Mouse (Mus musculus) left cerebral cortex, postnatal 25 days (tissue): ENCODE measurements around the gene Parp16. TPM values are rescaled to one million over a fixed set of nuclear protein-coding genes. Genes with fewer than 3 reads are reported as not detected.

Source experiments
- DNase-seq, 2 experiments: peaks; one replicate each; pipeline ENCODE4 v3.0.0; 2022; ENCODE audit warnings: low spot score in 2 of 2, mixed read lengths in 1 of 2
- intact Hi-C: fragments of 180-260 bp; cut with DNase I; formaldehyde crosslinking; loops from one replicate; pipeline ENCODE4 v1.15.1; 2025
- total RNA-seq, 2 experiments: library from RNA; stranded (reverse); gene quantifications; 2 replicates each; pipeline ENCODE4 v1.2.3; 2021

The Parp16 gene
- total RNA-seq, 2 experiments from 2014 or later, result 3.3 to 3.6 TPM

DNA sequence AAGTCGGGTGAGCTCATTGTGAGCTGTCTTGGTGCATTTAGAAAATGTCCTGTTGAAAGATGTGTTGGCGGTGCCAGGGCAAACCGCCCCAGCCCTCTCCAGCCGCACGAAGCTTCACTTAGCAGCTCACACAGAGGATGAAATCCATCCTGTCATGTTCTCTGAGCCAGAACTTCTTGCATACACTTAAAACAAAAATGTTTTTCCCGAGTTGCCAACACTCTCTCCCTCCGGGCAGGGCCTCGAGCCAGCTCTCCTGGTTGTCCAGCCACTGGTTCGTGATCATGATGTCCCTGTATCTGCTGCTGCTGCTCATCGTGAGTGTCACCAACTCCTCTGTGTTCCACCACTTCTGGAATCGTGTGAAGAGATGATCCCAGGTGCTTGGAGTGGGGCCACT lies 42.5 kb downstream of the Parp16 start:
- peak in 1 of 2 experiments; percentile 23 for DNase-seq
- intact Hi-C loops, result no loop called here

DNA sequence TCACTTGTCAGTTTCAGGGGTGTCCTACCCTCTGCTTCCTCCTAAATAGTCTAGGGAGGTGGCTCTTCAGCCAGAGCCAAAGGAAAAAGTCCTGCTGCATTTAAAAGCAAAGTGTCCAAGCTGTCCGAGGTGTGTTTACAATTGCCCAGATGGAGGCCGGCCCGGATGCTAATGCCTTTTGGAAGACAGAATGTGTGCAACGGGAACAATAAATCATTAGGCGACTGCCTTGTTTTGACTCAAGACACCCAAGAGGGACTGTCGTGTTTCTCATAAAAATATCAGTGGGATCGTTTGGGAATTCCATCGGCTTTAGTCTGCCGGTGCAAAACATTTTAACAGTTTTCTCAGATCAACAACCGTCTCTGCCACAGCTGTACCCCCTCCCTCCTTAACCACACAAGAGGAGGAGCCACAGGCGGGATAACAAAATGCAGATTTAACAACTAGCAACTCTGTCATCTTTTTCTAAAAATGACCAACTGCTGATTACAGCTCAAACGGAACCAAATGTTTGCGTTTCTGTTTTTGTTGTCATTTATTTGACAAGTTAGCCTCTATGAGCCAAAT lies 43.1 kb downstream of the Parp16 start:
- DNase-seq, result no peak
- intact Hi-C loops, result no loop called here

DNA sequence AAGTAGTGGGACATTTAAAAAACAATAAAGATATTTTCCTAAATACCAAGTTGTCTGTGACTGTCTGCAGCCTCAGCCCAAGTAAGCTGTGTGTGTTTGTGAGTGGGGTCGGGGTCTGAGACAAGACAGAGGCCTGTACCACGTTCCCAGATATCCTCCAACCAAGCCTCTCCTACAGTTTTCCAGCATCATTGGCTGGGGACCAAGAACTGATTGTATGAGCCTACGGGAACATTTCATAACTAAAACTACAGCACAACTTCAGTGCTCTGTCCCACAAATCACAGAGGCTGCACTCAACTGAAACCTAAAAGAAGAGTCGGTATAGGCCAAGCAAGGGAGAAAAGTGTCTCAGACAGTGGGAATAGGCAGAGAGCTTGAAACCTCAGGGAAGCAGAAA lies 44.0 kb downstream of the Parp16 start:
- intact Hi-C loops, result no loop called here
- DNase-seq, result no peak

DNA sequence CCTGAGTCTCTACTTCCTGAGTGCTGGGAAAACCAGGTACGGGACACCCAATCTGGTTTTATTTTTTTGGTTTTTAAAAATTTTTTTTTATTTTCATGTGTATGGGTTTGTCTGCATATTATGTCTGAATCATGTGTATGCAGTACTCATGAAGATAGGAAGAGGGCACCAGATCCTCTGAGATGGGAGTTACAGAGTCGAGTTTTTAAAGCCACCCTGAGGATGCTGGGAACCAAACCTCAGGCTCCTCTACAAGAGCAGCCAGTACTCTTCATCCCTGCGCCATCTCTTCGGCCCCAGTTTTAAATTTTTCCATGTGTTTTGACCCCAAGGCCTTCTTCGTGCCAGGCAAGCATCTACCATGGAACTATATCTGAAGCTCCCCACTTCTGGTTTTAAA lies 44.6 kb downstream of the Parp16 start:
- intact Hi-C loops, result no loop called here
- no peak for DNase-seq

DNA sequence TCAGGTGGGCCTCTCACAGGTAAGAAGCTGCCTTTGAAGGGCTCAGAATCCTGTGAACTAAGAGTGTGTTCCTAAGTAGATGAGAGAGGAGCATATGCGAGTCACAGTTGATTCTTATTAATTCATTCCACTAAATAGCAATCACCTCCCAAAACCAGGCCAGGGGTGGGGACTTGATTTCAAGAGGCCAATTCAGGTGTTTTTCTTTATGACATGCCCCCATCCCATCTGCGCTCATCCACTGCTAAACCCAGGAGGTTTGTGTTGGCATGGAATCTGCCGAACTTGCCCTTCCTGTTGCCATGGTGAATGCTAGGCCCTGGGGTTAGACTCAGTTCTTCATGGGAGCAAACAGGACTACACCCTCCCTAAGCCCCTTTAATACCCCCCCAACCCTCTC lies 45.4 kb downstream of the Parp16 start:
- no peak for DNase-seq
- intact Hi-C loops, result no loop called here

DNA sequence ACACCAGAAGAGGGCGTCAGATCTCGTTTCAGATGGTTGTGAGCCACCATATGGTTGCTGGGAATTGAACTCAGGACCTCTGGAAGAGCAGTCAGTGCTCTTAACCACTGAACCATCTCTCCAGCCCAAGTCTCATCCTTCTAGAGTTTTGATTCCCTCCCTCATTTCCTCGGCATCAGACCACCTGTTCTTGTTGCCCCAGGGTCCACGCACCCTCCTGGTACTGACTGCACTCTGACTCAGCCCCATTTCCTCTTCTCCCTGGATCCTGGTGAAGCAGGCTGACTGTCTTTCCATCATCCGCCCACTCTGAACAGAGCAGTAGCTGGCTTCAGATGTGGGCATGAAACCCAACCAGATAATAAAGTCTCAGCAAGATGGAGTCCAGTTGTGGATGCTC lies 46.8 kb downstream of the Parp16 start:
- no peak for DNase-seq
- intact Hi-C loops, result no loop called here

DNA sequence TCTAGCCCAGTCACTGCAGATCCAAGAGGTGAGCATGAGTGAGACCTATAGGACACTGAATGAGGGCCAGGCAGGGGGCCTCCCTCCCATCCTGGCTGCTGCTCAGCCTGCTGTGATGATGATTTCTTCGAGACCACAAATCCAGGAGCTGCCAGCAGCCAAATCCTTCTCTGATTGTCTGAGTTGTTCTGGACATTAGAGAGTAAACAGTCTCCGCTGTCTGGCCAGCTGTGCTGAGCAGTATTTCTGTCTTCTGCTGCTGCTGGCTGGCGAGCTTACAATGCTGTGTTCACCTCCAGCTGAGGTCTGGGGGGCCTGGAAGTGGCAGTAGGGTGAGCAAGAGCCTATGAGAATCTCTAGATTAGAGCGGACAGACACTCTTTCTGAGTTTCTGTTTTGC lies 48.1 kb downstream of the Parp16 start:
- intact Hi-C loops, result no loop called here
- no peak for DNase-seq

DNA sequence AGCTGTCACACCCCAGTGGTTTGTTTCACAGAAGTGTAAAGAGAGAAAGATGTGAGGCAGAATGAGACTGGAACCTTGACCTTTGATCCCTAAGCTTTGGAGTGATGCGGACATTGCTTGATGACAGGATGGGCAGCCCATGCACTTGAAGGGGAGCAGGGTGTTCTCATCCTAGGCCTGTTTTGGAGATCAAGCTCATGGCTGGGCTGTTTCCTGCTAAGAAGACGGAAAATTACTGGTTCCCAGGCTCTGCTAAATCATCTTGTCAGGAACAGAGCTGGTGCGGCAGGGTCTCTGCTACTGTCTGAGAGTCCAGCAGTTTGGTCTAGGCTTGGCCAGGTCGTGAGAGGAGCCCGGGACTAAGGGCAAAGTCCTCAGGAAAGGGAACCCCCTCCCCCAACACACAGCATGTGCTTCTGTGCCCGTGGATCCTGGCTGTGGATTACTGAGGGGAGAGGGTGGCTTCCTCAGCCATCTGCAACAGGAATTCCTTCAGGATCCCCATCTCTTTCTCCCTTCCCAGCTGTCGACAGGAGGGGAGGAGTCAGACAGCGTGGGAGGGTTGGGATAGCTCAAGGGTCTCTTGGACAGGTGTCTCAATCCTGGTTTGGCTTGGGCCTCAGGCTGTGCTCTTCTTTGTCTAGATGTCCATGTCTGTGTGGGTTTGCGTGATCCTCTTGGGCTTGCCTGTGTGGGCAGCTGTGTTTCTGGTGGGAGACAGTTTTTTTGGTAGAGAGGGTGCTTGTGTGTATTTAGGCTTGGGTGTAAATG lies 49.1 kb downstream of the Parp16 start:
- intact Hi-C loops, result no loop called here

DNA sequence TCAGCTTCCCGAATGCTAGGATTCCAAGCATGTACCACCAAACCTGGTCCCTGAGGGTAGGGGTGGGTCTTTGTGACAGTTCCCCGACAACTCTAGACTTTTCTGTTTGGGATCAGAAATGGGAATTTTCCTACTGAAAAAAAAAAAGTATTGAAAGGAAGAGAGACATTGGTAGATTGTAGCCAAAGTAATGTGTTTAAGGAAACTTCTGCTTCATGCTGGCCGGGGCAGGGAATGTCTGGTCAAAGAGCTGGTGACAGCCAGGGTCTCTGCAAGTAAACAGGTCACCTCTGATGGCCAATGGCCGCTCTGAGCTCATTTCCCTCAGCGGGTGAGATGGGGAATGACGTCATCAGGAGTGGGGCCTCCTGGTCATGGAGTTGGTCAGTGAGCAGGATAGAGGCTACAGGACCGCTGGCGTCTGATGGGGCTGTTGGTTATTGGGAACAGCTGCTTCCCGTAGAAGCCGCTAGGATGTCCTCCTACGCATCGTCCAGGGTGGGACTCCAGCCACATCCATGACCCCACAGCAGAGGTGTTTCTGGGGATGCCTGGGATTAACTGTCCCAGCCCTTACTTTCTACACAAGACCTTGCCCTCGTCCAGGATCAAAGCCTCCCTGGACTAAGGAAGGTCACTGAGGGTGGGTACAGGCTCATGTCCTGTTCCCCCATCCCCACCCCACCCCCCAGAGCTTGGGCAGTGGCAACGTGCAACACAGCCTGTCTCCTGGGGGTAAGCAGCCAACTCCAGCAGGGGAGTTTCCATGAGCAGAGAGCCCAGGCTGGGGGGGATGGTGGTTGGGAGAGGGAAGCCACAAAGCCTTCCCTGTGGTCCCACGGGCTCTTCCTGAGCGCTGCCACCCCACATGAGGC lies 52.6 kb downstream of the Parp16 start:
- no peak for DNase-seq
- intact Hi-C loops, result no loop called here

More for the DNA sequence above, 49.1 kb downstream of the Parp16 start:
- DNase-seq, result peak in 1 of 2 experiments; percentile 62

DNA sequence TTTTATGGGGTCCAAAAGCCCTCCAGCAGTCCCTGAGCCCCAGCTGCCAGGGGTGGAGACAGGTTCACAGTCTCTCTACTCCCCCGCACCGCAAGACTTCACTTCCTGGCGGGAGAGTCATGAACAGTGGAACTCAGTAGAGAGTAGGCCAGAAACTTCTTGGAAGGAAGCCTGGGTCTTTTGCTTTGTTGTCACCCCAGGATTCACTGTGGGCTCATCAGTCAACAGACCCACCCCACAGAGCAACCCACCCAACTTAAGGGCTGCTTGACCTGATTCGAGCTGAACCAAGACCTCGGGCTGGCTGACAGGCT lies 53.2 kb downstream of the Parp16 start:
- intact Hi-C loops, result no loop called here
- DNase-seq, result no peak

DNA sequence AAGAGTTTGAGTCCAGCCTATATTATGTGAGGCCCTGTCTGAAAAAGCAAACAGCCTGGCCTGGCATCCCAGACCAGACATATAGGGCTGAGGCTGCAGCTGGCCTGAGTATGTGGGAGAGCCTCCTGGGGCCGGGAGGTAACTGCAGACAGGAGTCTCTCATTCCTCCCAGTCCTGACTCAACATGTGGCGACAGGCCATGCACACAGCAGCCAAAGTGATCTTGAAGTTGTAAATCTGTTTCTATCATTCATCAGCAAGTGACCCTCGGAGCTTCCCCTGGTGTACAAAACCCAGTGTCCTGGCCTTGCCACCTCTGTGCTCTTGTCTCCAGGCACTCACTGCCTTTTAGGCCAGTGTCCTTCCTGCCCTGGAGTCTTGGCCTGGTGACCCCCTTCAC lies 56.9 kb downstream of the Parp16 start:
- intact Hi-C loops, result no loop called here
- DNase-seq, result no peak

DNA sequence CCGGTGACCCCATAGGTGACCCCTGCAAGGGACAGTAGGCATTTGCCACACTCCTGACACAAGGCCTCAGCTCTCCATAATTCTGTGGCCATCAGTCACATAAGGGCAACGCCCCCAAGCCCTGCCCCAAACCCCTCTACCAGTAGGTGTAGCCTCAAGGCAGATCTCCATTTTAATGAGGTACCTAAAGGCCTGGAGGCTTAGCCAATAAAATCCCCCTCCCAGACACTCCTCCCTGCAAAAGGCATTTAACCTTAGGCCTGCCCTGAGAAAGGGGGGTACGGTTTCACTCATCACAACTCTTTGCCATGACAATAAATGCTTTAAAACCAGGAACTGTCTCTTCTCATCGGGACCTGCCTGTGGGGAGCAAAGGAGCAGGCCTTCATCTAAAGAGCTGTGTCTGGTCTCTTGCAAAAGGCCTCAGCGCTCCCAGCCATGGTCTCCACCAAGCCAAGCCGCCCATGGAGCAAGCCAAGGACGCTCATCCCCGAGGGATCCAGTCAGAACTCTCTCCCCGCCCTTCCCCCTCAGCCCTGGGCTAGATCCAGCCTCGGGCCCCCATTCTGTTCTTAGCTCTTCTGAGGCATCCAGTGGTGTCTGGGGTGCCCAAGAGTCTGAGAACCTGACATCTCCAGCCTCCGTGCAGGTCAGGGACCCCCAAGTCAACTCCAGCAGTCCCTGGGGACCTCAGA lies 60.9 kb downstream of the Parp16 start:
- intact Hi-C loops, result no loop called here
- DNase-seq, result no peak

DNA sequence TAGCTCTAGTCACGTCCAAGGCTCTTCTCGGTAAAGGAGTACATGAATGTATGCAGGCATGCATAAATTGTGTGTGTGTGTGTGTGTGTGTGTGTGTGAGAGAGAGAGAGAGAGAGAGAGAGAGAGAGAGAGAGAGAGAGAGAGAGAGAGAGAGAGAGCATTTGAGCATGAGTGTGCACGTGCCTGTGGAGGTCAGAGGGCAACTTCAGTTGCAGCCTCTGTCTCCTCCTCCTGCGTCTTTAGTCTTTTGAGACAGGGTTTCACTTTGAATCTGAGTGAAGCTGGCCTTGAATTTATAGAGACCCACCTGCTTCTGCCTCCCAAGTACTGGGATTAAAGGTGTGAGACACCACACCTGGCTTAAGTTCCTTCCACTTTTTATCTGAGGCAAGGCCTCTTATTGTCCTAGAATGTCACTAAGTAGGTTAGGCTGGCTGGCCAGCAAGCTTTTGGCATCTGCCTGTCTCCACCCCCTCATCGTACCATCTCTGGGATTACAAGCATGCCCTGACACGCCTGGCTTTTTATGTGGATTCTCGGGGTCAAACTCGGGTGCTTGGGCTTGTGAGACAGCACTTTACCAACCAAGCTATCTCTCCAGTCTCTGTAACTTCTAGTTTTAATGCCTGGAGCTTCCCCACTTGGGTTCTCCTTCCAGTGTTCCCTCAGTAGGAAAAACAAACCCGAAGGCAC lies 62.2 kb downstream of the Parp16 start:
- DNase-seq, result no peak
- intact Hi-C loops, result no loop called here

DNA sequence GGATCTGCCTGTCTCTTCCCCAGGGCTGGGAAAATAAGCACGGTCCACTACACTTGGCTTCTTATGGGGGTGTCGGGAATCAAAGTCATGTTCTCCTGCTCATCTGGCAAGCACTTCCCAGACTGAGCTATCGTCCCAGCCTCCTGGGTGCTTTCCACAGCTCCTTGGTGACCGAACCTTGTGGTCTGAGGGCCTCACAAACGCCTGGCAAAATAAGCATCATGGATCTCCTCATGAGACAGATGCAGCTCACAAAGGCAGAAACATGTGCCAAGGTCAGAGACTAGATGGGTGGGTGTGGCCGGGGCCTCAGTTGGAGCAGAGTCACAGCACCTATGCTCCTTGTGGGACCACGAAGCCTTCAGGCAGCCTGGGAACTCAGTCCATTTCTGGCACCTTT lies 64.2 kb downstream of the Parp16 start:
- no peak for DNase-seq
- intact Hi-C loops, result no loop called here

DNA sequence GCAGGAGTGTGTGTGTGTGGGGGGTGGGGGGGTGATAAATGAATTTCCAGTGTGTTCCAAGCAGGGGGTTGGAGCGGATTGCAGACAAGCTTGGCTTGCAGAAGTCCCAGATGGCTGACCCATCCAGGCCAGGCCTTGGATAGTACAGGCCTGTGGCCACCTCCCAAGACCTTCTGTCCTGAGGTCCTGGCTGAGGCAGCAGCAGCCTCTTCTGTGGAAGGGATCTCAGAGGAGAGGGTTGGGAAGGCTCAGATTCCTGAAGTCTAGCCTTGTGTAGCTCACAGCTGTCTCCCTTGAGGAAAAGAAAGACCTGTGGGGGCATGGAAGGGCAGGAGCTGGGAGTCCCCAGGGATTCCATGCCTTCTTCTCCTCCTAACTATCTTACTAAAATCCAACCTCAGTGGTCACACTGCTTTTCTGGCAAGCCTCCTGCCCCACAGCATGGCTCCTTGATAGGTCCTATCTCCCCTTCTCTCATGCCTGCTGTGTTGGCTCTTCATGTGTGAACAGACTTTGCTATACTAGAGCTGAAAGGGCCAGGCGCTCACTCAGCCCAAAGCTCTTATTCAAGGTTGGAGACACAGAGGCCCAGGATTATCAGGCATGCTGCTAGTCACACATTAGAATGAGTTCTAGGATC lies 66.6 kb downstream of the Parp16 start:
- no peak for DNase-seq
- intact Hi-C loops, result no loop called here

DNA sequence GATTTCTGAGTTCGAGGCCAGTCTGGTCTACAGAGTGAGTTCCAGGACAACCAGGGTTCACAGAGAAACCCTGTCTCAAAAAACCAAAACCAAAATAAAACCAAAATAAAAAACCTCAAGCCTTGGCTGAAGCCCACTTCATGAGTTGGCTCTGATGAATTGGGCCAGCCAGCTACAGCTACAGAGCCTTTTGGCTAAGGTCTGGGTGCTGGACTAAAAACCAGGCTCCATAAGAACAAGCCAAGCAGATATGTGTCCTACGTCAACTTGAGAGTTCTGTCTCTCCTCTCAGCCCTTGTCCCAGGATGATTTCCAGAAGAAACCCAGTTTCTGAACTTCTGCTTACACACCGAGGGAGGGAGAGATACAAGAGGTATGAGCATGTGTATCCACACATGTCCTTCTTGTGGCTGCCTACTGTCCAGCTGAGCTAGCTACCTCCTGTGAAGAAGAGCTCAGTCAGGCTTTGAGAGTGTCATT lies 67.5 kb downstream of the Parp16 start:
- intact Hi-C loops, result no loop called here

DNA sequence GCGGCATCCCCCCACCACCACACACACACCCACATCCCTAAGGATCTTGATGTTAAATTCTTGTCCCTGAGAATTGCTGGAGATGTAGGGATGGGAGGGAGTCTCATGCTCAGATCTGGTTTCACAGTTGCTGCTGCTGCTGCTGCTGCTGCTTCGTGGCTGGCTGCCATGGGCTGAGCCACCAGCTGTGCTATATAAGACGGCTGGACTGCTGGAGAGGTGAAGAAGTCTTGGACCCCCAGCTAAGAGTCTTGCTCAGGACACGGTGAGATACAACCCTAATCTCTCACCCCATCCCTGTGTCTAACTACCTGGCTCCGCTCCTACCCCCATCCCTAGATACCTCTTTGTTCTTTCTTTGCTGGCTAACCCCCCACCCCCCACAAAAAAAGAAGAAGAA lies 69.8 kb downstream of the Parp16 start, which contains the start of gene Cilp:
Gene Cilp, plus strand, starts transcription at position 222 of the 400 bp plus-strand sequence.
- DNase-seq, result no peak
- intact Hi-C loops, result no loop called here

More for the DNA sequence above, 67.5 kb downstream of the Parp16 start:
- DNase-seq, result no peak

DNA sequence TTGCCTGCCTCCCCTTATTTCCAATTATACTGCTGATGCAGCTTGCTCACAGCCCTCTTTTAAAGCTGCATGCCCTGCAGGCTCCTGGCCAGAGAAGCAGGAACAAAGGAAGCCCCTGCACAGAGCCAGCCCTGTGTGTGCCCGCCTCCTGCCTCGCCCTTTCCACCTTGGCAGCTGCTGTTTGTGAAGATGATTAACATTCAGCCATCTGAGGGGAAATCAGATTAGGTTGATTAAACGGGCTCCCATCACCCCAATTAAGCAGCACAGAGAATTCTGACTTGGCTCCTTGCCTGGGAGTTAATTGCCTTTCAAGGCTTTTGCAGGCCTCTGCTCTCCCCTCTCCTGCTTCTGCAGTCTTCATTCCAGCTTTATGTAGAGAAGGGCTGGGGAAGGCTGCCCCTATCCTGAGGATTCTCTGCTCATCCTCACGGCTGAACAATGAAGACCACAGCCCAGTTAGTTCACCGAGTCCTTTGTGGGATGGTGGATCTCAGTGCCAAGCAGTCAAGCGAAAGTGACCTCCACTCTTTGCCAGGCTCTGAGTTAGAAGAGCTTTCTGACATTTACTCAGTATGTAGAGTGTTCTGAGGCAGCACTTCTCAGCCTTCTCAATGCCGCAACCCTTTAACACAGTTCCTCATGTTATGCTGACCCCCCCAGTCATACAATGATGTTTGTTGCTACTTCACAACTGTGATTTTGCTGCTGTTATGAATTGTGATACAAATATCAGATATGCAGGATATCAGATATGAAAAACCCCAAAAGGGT lies 72.8 kb downstream of the Parp16 start:
- intact Hi-C loops, result no loop called here

More for the DNA sequence above, 72.8 kb downstream of the Parp16 start:
- peak; percentile 12 to 35 for DNase-seq
